Mouse (Mus musculus) testis, adult 2 months (tissue): Measurements from ENCODE around the gene Mrps21.

ENCODE experiments used
- CTCF ChIP-seq: fragments of 200-500 bp; IDR thresholded peaks from 2 replicates; pipeline ENCODE4 v1.5.1; 2012; ENCODE audit warnings: low read depth, mild to moderate bottlenecking, inconsistent platforms, low read length, moderate library complexity; ENCODE audit not compliant: control insufficient read depth, insufficient read depth, insufficient replicate concordance
- POLR2A ChIP-seq: fragments of 200-500 bp; IDR thresholded peaks from 2 replicates; pipeline ENCODE4 v1.6.1; 2012; ENCODE audit warnings: low read depth, mild to moderate bottlenecking, inconsistent platforms, low read length, moderate library complexity; ENCODE audit not compliant: control insufficient read depth

- TF ChIP-seq CTCF, result no peak
- TF ChIP-seq POLR2A, result no peak
Measured at GRCm38 (mm10) chr3:95892066-95893052, 21.0 kb upstream of the Mrps21 start.
